Mouse (Mus musculus) small intestine, adult 2 months (tissue): ENCODE measurements around the gene Wnt1.

Experiments used
- CTCF ChIP-seq: fragments of 200-500 bp; IDR thresholded peaks from 2 replicates; pipeline ENCODE4 v1.5.1; 2012; ENCODE audit warnings: low read depth, mild to moderate bottlenecking, control low read depth, inconsistent platforms, low read length, moderate library complexity, mixed read lengths; ENCODE audit not compliant: insufficient replicate concordance, insufficient read length; ENCODE audit errors: extremely low read depth
- POLR2A ChIP-seq: fragments of 200-500 bp; IDR thresholded peaks from 2 replicates; pipeline ENCODE4 v1.6.1; 2012; ENCODE audit warnings: low read depth, mild to moderate bottlenecking, control low read depth, inconsistent platforms, low read length, moderate library complexity

- no peak for TF ChIP-seq POLR2A
- no peak for TF ChIP-seq CTCF
Measured at GRCm38 (mm10) chr15:98792233-98793020, 2.8 kb downstream of the Wnt1 start.
